ENCODE assay signal across 8 mouse cellular contexts in the genomic region with DNA sequence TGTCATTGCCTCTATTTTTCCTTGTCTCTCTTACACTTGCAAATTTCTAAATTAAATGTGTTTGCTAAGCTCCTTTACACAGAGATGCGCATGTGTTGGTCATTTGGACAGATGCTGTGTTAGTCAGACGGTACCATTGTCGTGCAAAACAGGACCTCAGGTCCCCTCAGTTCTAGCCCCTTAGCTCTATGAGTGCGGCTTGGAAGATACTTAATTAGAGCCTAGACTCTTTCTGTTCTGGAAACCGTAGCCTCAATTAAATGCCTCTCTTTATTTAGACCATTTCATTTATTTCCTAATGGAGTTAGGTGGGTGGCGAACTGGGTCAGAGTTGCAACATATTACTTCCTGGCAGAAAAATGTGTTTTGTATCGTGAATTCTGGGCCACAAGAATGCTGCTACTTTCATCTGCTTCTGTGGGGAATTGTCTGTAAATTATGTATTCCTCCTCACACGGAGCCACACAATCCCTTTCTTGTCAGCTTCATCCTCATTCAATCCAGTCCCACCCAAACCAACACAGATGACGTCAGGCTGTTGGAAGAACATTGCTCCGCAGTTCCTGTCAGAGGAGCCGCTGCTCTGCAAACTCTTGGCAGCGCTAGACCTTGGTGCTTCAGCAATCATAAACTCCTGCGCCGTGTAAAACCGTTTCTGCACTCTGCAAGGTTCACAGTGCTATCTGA.
DNase-seq lines count a peak whose midpoint lies in the region; ATAC-seq and TF ChIP-seq lines count a peak whose summit lies in the region.

No protein-coding gene starts in this region.

- H3K9me3 ChIP-seq in liver, postnatal 0 days (ENCODE audit: low read length) = no peaks in the 10 kb centered on the region
- H3K9me3 ChIP-seq in embryonic facial prominence, embryonic 13.5 days = no peaks in the 10 kb centered on the region
- H3K9me3 ChIP-seq in lung, embryonic 14.5 days (ENCODE audit: low read depth, low read length) = no peaks in the 10 kb centered on the region

- no peak for ATAC-seq in liver, postnatal 0 days
- ATAC-seq in embryonic facial prominence, embryonic 13.5 days (ENCODE audit: insufficient number of reproducible peaks, insufficient read depth, low FRiP score, low TSS enrichment, low read depth) = peak; percentile 48; the same call in 1 of the 2 replicates
- peak; percentile 74 for ATAC-seq in lung, embryonic 14.5 days (ENCODE audit: insufficient read depth)
- ATAC-seq in CD4-positive, CD25-positive, alpha-beta regulatory T cell, adult 4 months = no peak

- no peaks in the 10 kb centered on the region for H3K4me1 ChIP-seq in liver, postnatal 0 days (ENCODE audit: insufficient read depth)
- H3K4me1 ChIP-seq in embryonic facial prominence, embryonic 13.5 days = peaks cover 15% of the 10 kb centered on the region
- H3K4me1 ChIP-seq in lung, embryonic 14.5 days (ENCODE audit: insufficient read depth) = 0 out of 2 replicates have a peak, but pooled peaks cover 4% of the 10 kb centered on the region

- H3K36me3 ChIP-seq in liver, postnatal 0 days (replicated peaks; ENCODE audit: insufficient read depth, low read length) = no peaks in the 10 kb centered on the region
- no peaks in the 10 kb centered on the region for H3K36me3 ChIP-seq in embryonic facial prominence, embryonic 13.5 days
- no peaks in the 10 kb centered on the region for H3K36me3 ChIP-seq in lung, embryonic 14.5 days (ENCODE audit: insufficient read depth)

- whole genome bisulfite sequencing in liver, postnatal 0 days (ENCODE audit: insufficient replicate concordance) = 36% methylated on average over 15 of the region's 15 CpGs
- WGBS in embryonic facial prominence, embryonic 13.5 days = 18% methylated on average over 15 of the region's 15 CpGs
- 27% methylated on average over 15 of the region's 15 CpGs for WGBS in lung, embryonic 14.5 days

- no peak for TF ChIP-seq EP300 in liver, postnatal 0 days (IDR thresholded peaks at IDR 0.05; ENCODE audit: low read depth)

- no peak overlapping the region for H3K9ac ChIP-seq in liver, postnatal 0 days (replicated peaks)
- H3K9ac ChIP-seq in embryonic facial prominence, embryonic 13.5 days = no peak overlapping the region
- no peak overlapping the region for H3K9ac ChIP-seq in lung, embryonic 14.5 days

- H3K27ac ChIP-seq in liver, postnatal 0 days (ENCODE audit: low read depth) = no peak overlapping the region
- no peak overlapping the region for H3K27ac ChIP-seq in embryonic facial prominence, embryonic 13.5 days
- no peak overlapping the region for H3K27ac ChIP-seq in lung, embryonic 14.5 days (ENCODE audit: low read depth)

- peak; percentile 4 for DNase-seq in liver
- no peak for DNase-seq in liver, postnatal 0 days
- peak; percentile 71 for DNase-seq in heart, adult 9 months (ENCODE audit: low spot score in 2 of 2)
- DNase-seq in kidney, postnatal 25 days = peak; percentile 7 to 48
- DNase-seq in lung, embryonic 14.5 days = peak; percentile 82
- DNase-seq in retina, embryonic 14.5 days (ENCODE audit: low spot score) = peak; percentile 59

- TF ChIP-seq CTCF in liver, postnatal 0 days (IDR thresholded peaks at IDR 0.05; ENCODE audit: low read depth) = no peak
- TF ChIP-seq CTCF in lung, embryonic 14.5 days (IDR thresholded peaks at IDR 0.05; ENCODE audit: low read depth) = no peak

- H3K4me3 ChIP-seq in liver, postnatal 0 days (ENCODE audit: low read depth, low read length) = no peak overlapping the region
- H3K4me3 ChIP-seq in embryonic facial prominence, embryonic 13.5 days = peak overlapping the region; percentile 18
- H3K4me3 ChIP-seq in lung, embryonic 14.5 days (ENCODE audit: low read depth, low read length) = no peak overlapping the region

- no peaks in the 10 kb centered on the region for H3K27me3 ChIP-seq in liver, postnatal 0 days (ENCODE audit: insufficient read depth, low read length)
- H3K27me3 ChIP-seq in embryonic facial prominence, embryonic 13.5 days = no peaks in the 10 kb centered on the region
- no peaks in the 10 kb centered on the region for H3K27me3 ChIP-seq in lung, embryonic 14.5 days (ENCODE audit: insufficient read depth, low read length)

- H3K4me2 ChIP-seq in liver, postnatal 0 days (ENCODE audit: low read depth, low read length) = no peak overlapping the region
- H3K4me2 ChIP-seq in embryonic facial prominence, embryonic 13.5 days = peak overlapping the region; percentile 49
- peak overlapping the region; percentile 45 for H3K4me2 ChIP-seq in lung, embryonic 14.5 days

Comparison
In these comparisons a context has a peak if more than half of its experiments do, and no peak if none do; other contexts are left out.
1. ATAC-seq: peak in embryonic facial prominence, embryonic 13.5 days (single experiment) and lung, embryonic 14.5 days (single experiment); none in liver, postnatal 0 days (single experiment) and CD4-positive, CD25-positive, alpha-beta regulatory T cell, adult 4 months (single experiment).